In genomic region chr2:84065061-84065460, GRCm38 (mm10) we compare ENCODE assay signal across 9 mouse cellular contexts.
DNase-seq lines count a peak whose midpoint lies in the region.
"Had no signal": no experiment of that assay in that cellular context is flagged by ENCODE, and none has a peak within 500 bp of the region (broad histone marks: within the 10 kb centered on the region; RNA-seq: fewer than 3 reads in every experiment).

No protein-coding gene starts in this region.

- peak; percentile 78 for DNase-seq in heart, adult 11 months
- DNase-seq in heart, postnatal 4 days: no peak
- peak; percentile 10 to 26 for DNase-seq in layer of hippocampus, postnatal 14 days (ENCODE audit: low spot score in 2 of 2)
- DNase-seq in layer of hippocampus, postnatal 10 days (ENCODE audit: low spot score in 2 of 2): no peak
- DNase-seq in right cerebral cortex, adult 2 months (ENCODE audit: low spot score in 2 of 2): peak; percentile 7 to 20
- DNase-seq in right cerebral cortex, postnatal 14 days: no peak
- DNase-seq in MN1 (ENCODE audit: low spot score): no peak
- no peak for DNase-seq in adrenal gland, postnatal 25 days
- DNase-seq: cerebellum, postnatal 14 days had no signal

Comparison
In these comparisons a context has a peak if more than half of its experiments do, and no peak if none do; other contexts are left out.
1. DNase-seq: peak in heart, adult 11 months (single experiment), layer of hippocampus, postnatal 14 days (2 of 2) and right cerebral cortex, adult 2 months (2 of 2); none in heart, postnatal 4 days (single experiment), layer of hippocampus, postnatal 10 days (0 of 2), right cerebral cortex, postnatal 14 days (single experiment), MN1 (single experiment) and adrenal gland, postnatal 25 days (single experiment).